9 mouse cellular contexts compared by ENCODE assay signal in genomic region chr5:140292152-140292551, GRCm38 (mm10). TPM values are rescaled to one million over a fixed set of nuclear protein-coding genes. Genes with fewer than 3 reads are reported as not detected.
DNase-seq lines count a peak whose midpoint lies in the region; TF ChIP-seq lines count a peak whose summit lies in the region.
"Had no signal": no experiment of that assay in that cellular context is flagged by ENCODE, and none has a peak within 500 bp of the region (broad histone marks: within the 10 kb centered on the region; RNA-seq: fewer than 3 reads in every experiment).

No protein-coding gene starts in this region.

- DNase-seq in B cell, adult 2 months: peak; percentile 60 to 61
- DNase-seq in MEL-GATA-1-ER (ENCODE audit: extremely low read depth, low read depth): peak; percentile 12
- DNase-seq in cerebellum, postnatal 14 days: peak; percentile 79 to 81
- peak; percentile 68 for DNase-seq in gastrocnemius, adult 2 months
- DNase-seq in kidney, postnatal 14 days: peak; percentile 70
- peak; percentile 52 for DNase-seq in lung, adult 2 months
- peak; percentile 68 for DNase-seq in retina, adult 2 months (ENCODE audit: low read depth, low spot score)
- peak; percentile 27 for DNase-seq in yolk sac, embryonic 10.5 days (ENCODE audit: low spot score)

- H3K4me3 ChIP-seq in gastrocnemius, adult 2 months: no peak overlapping the region
- no peak overlapping the region for H3K4me3 ChIP-seq in lung, adult 2 months (replicated peaks; ENCODE audit: extremely low read depth, low read depth, low read length)
- H3K4me3 ChIP-seq: heart, embryonic 15.5 days had no signal

- 88% methylated on average over 1 of the region's 1 CpGs for WGBS in lung, adult 2 months

- peak; percentile 83 for TF ChIP-seq CTCF in gastrocnemius, adult 2 months (IDR thresholded peaks at IDR 0.05)
- TF ChIP-seq CTCF in lung, adult 2 months (IDR thresholded peaks at IDR 0.05; ENCODE audit: insufficient read depth, low read length): peak; percentile 71

- H3K4me1 ChIP-seq in lung, adult 2 months (ENCODE audit: control insufficient read depth, insufficient read depth, low read length): no peaks in the 10 kb centered on the region
- H3K4me1 ChIP-seq: heart, embryonic 15.5 days had no signal

- TF ChIP-seq POLR2A in lung, adult 2 months (IDR thresholded peaks at IDR 0.05; ENCODE audit: borderline replicate concordance, extremely low read depth, low read depth, low read length): no peak

- no peak overlapping the region for H3K27ac ChIP-seq in gastrocnemius, adult 2 months
- H3K27ac ChIP-seq: heart, embryonic 15.5 days had no signal

- intact Hi-C loops in gastrocnemius, adult 2 months (cut with DNase I): loop anchor here (2.0 to 10.0 kb wide), 4 partner anchors 93 to 453 kb away; no protein-coding TSS in a partner anchor

RNA-seq across cellular contexts. Expression of gene Mad1l1, which starts 29.2 kb away (rescaled TPM):
- 1 to 10 TPM; 7.2 to 9.0 TPM for total RNA-seq in gastrocnemius, adult 2 months (2021)
- 18.9 and 21.6 TPM in 2 replicates for polyA plus RNA-seq in lung, adult 2 months (2012; rRNA removed)

RNA-seq across cellular contexts. Expression of gene Nudt1, which starts 29.3 kb away (rescaled TPM):
- total RNA-seq in gastrocnemius, adult 2 months (2021): 1 to 10 TPM; 4.9 to 8.2 TPM
- polyA plus RNA-seq in lung, adult 2 months (2012; rRNA removed): 6.2 and 7.9 TPM in 2 replicates

RNA-seq across cellular contexts. Expression of gene Mrm2, which starts 39.5 kb away (rescaled TPM):
- 1 to 10 TPM; 6.0 to 9.0 TPM for total RNA-seq in gastrocnemius, adult 2 months (2021)
- 5.4 and 7.4 TPM in 2 replicates for polyA plus RNA-seq in lung, adult 2 months (2012; rRNA removed)

Comparison
In these comparisons a context has a peak if more than half of its experiments do, and no peak if none do; other contexts are left out.
1. DNase-seq: peak in every context shown above with its lines; median percentile 80 in cerebellum, postnatal 14 days; 70 in kidney, postnatal 14 days; 68 in gastrocnemius, adult 2 months; 68 in retina, adult 2 months; 60 in B cell, adult 2 months; 52 in lung, adult 2 months; 27 in yolk sac, embryonic 10.5 days; 12 in MEL-GATA-1-ER.